Mouse (Mus musculus) embryonic facial prominence, embryonic 11.5 days (tissue): Measurements from ENCODE around the gene Eif4b. TPM values are rescaled to one million over a fixed set of nuclear protein-coding genes. Genes with fewer than 3 reads are reported as not detected.

Experiments used
- ATAC-seq: fragments of 200-750 bp; cut with Nextera tagmentation; replicated peaks from 2 replicates; pipeline ENCODE4 v1.8.0; 2017; ENCODE audit warnings: low read depth; ENCODE audit not compliant: insufficient number of reproducible peaks, low FRiP score, low TSS enrichment
- DNase-seq: peaks from one replicate; pipeline ENCODE4 v3.0.0-alpha.2; 2015; ENCODE audit warnings: low spot score
- H3K27ac ChIP-seq: fragments of 300-500 bp; sonication (generic); replicated peaks from 2 replicates; pipeline ENCODE4 v1.5.1; 2014; ENCODE audit warnings: mild to moderate bottlenecking, low read depth, low read length, control low read depth
- H3K27me3 ChIP-seq: fragments of 300-500 bp; sonication (generic); 2 replicates; pipeline ENCODE4 v1.6.1; 2014; ENCODE audit warnings: mild to moderate bottlenecking, low read length, moderate library complexity, mixed read lengths; ENCODE audit not compliant: control insufficient read depth, insufficient read depth
- H3K36me3 ChIP-seq: fragments of 300-500 bp; sonication (generic); replicated peaks from 2 replicates; pipeline ENCODE4 v1.6.1; 2014; ENCODE audit warnings: low read depth, mild to moderate bottlenecking, low read length, moderate library complexity, mixed read lengths; ENCODE audit not compliant: control insufficient read depth, insufficient read depth
- H3K4me1 ChIP-seq: fragments of 300-500 bp; sonication (generic); 2 replicates; pipeline ENCODE4 v1.6.1; 2014; ENCODE audit warnings: low read length, mixed read lengths; ENCODE audit not compliant: control insufficient read depth, insufficient read depth
- H3K4me2 ChIP-seq: fragments of 300-500 bp; sonication (generic); 2 replicates; pipeline ENCODE4 v1.6.1; 2014; ENCODE audit warnings: low read depth, mild to moderate bottlenecking, control low read depth, low read length, moderate library complexity
- H3K4me3 ChIP-seq: fragments of 300-500 bp; sonication (generic); 2 replicates; pipeline ENCODE4 v1.5.1; 2014; ENCODE audit warnings: low read depth, low read length, control low read depth
- H3K9ac ChIP-seq: fragments of 300-500 bp; sonication (generic); replicated peaks from 2 replicates; pipeline ENCODE4 v1.6.1; 2014; ENCODE audit warnings: mild to moderate bottlenecking, control low read depth, low read length
- H3K9me3 ChIP-seq: fragments of 300-500 bp; sonication (generic); replicated peaks from 2 replicates; pipeline ENCODE4 v1.6.1; 2016; ENCODE audit warnings: mild to moderate bottlenecking, low read length, inconsistent platforms, mixed read lengths; ENCODE audit not compliant: control insufficient read depth
- WGBS: fragments of 180-500 bp; shearing (Covaris S2); extraction: QIAGEN DNeasy Blood & Tissue Kit; methylation state at CpG from one replicate; pipeline ENCODE4 v1.1.7; 2014; 5-methylcytosine and 5-hydroxymethylcytosine counted together
- polyA plus RNA-seq: library from polyadenylated mRNA; unstranded; fragments of >200 nt; fragmentation: Nextera tagmentation; extraction: Ambion mirVana; gene quantifications from 2 replicates; pipeline ENCODE4 v1.2.1, GENCODE M21; 2014

The Eif4b gene
- polyA plus RNA-seq, 1 experiment from 2014 or later, result 130 TPM

DNA sequence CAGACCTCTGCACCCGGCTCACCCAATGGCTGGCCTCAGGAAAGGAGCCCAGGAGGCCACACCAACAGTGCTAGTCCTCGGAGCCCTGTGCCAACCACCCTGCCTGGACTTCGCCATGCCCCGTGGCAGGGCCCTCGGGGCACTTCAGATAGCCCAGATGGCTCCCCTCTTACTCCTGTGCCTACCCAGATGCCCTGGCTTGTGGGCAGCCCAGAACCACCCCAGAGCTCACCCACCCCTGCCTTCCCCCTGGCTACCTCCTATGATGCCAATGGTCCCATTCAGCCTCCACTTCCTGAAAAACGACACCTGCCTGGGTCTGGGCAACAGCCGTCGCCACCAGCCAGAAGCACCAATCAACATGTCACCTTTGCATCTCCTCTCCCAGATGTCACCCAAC is 39.3 kb downstream of the Eif4b start:
- Histone ChIP-seq H3K9me3 (no peaks in the 10 kb centered on the region), H3K4me3 (no peak overlapping the region), H3K9ac (no peak overlapping the region), H3K4me2 (no peak overlapping the region), H3K36me3 (no peaks in the 10 kb centered on the region; the same call in 1 of the 2 replicates), H3K4me1 (no peaks in the 10 kb centered on the region), H3K27ac (no peak overlapping the region), H3K27me3 (no peaks in the 10 kb centered on the region)
- ATAC-seq (no peak), DNase-seq (no peak)
- WGBS, result 81% methylated on average over 8 of the region's 8 CpGs

DNA sequence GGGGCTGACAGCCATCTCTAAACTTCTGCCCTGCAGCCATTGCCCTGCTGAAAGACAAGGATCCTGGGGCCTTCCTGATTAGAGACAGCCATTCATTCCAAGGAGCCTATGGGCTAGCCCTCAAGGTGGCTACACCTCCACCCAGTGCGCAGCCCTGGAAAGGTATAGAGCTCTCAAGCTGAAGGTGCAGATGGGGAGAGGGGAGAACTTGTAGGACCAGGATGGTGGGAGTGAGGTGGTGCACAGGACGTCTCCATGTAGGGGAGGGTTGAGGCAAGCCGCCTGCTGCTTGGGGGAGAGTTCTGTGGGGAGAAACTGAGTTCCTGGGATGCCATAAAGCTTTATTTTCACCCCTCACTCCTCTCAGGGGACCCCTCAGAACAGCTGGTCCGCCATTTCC is 40.1 kb downstream of the Eif4b start:
- H3K36me3 ChIP-seq, result peaks cover 3% of the 10 kb centered on the region
- WGBS, result 83% methylated on average over 4 of the region's 4 CpGs

DNA sequence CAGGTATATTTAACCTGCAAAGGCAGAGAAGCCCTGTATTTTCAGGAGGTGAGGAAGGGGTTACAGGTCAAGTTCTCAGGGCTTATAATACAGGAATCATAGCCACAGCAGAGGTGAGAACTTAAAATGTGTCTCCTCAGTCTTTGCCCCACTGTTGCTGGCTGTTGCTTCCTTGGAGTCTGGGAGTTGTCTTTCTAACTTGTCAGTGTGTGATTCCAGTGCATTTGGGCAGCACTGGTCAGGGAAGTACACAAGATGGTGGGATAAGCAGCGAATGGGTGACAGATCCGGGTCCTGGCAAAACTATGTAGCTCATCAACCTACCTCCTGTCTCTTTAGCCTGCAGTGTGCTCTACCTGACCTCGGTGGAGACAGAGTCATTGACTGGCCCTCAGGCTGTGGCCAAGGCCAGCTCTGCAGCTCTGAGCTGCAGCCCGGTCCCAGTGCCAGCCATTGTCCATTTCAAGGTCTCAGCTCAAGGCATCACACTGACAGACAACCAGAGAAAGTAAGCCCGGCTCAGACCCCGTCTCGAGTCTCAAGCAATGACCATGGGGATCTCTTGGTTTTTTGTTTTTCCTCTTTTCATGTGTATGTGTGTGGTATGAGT is 41.2 kb downstream of the Eif4b start:
- H3K9me3 ChIP-seq, result no peaks in the 10 kb centered on the region
- H3K27me3 ChIP-seq, result no peaks in the 10 kb centered on the region
- no peak overlapping the region for H3K9ac ChIP-seq
- no peaks in the 10 kb centered on the region for H3K4me1 ChIP-seq
- 83% methylated on average over 7 of the region's 7 CpGs for WGBS
- H3K4me2 ChIP-seq, result no peak overlapping the region
- no peak for ATAC-seq
- H3K27ac ChIP-seq, result no peak overlapping the region
- no peak overlapping the region for H3K4me3 ChIP-seq
- DNase-seq, result no peak
- H3K36me3 ChIP-seq, result peaks cover 4% of the 10 kb centered on the region

More for the DNA sequence above, 40.1 kb downstream of the Eif4b start:
- no peak overlapping the region for H3K4me2 ChIP-seq
- ATAC-seq, result no peak
- no peak for DNase-seq
- H3K4me1 ChIP-seq, result no peaks in the 10 kb centered on the region
- no peak overlapping the region for H3K4me3 ChIP-seq
- no peak overlapping the region for H3K9ac ChIP-seq
- no peaks in the 10 kb centered on the region for H3K9me3 ChIP-seq
- H3K27me3 ChIP-seq, result no peaks in the 10 kb centered on the region
- H3K27ac ChIP-seq, result no peak overlapping the region

DNA sequence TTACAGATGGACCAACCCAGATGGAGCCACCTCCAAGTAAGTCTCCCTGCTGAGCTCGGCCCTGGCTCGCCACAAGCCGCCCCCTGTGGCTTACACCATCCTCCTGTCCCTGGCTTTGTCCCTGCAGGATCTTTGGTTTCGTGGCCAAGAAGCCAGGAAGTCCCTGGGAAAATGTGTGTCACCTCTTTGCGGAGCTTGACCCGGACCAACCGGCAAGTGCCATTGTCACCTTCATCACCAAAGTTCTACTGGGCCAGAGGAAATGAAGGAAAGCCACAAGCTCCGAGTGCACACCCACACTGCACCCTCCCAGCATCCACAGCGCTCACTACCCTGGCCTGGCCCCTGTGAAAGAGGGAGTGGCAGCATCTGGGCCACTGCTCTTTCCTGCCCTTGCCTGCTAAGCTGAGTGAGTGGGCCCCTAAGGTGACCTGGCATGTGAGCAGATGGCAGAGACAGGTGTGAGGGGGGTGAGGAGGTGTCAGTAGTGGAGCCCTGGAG is 42.2 kb downstream of the Eif4b start:
- Histone ChIP-seq H3K4me2 (no peak overlapping the region), H3K27ac (no peak overlapping the region), H3K9ac (no peak overlapping the region), H3K4me3 (no peak overlapping the region), H3K27me3 (no peaks in the 10 kb centered on the region), H3K36me3 (peaks cover 4% of the 10 kb centered on the region), H3K9me3 (no peaks in the 10 kb centered on the region), H3K4me1 (no peaks in the 10 kb centered on the region)
- DNase-seq, result no peak
- WGBS, result 75% methylated on average over 9 of the region's 9 CpGs
- ATAC-seq, result no peak

DNA sequence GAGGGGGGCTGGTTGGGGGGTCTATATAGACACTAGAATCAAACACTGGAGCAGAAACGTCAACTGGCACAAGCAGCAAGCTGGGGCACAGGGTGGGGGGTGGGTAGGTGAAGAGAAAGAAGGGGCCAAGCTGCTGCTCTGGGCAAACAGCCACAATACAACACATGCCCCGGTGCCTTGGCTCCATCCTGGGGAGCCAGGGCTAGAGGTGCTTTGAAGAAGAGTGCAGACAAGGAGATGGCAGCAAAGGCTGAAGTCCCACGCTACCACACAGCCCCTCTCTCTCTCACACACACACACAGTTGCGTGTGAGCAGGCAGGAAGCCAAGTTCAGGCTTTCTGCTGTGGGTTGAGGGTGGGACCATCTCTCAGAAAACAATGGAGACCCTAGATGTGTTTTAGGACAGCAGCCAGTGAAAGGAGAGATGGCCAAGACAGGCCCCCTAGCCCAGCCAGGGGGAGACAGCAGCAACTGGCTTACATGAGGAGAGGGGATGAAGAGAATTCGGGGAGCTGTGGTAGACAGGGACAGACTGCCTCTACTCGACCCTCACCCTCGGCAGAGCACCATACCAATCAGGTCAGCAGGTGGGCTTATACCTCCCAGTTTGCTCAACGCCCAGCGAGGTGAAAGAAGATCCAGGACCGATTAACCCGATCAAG is 43.3 kb downstream of the Eif4b start:
- Histone ChIP-seq H3K36me3 (peaks cover 4% of the 10 kb centered on the region), H3K9me3 (no peaks in the 10 kb centered on the region), H3K4me1 (no peaks in the 10 kb centered on the region), H3K4me2 (no peak overlapping the region), H3K27me3 (no peaks in the 10 kb centered on the region), H3K4me3 (no peak overlapping the region), H3K9ac (no peak overlapping the region), H3K27ac (no peak overlapping the region)
- no peak for DNase-seq
- 72% methylated on average over 11 of the region's 11 CpGs for WGBS
- no peak for ATAC-seq

DNA sequence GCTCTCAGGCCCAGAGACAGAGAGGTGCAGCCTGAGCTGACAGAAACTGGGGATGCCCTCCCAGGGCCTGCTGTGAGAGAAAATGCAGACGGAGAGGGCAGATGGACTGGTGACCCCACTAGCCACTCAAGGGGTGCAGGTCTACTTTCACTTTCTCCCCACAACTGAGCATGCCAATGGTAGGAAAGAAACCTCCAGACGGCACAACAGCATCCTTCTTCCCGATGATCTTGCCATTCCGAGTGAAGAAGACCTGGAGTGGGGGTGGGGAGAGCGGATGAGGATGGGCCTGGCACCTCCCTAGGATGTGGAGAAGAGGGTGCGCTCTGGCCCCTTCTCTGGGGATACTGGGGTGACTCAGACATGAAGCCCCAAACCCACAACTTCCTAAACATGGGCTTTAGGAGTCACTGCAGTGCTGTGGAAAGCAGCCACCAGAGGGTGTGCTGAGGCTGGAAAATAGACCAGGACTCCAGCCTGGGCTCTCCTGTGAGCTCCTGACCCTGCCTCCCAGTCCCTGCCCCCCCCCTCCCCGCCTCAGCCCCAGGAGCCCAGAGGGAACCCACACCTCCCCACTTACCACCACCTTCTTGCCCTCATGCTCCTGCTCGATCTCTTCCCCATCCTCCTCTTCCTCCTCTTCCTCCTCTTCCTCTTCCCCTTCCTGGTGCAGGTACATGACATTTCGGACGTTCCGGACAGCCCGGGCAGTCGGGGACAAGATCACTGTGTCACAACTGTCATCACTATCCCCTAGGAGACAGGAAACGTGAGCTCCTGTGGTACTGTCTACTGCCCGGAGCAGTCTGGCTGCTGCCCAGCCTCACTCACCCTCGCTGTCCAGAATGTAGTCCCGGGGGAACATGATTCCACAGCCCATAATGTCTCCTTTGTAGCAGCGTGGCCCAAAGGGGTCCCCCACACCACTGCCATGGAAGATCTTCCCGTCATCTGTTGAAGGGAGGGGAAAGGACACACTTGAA is 44.2 kb downstream of the Eif4b start:
- no peaks in the 10 kb centered on the region for H3K4me1 ChIP-seq
- H3K27ac ChIP-seq, result no peak overlapping the region
- no peaks in the 10 kb centered on the region for H3K27me3 ChIP-seq
- DNase-seq (peak; percentile 38), ATAC-seq (no peak)
- H3K4me3 ChIP-seq, result no peak overlapping the region
- H3K36me3 ChIP-seq, result peaks cover 4% of the 10 kb centered on the region
- H3K9me3 ChIP-seq, result no peaks in the 10 kb centered on the region
- H3K4me2 ChIP-seq, result no peak overlapping the region
- 55% methylated on average over 19 of the region's 19 CpGs for WGBS
- H3K9ac ChIP-seq, result no peak overlapping the region; the same call in 1 of the 2 replicates

DNA sequence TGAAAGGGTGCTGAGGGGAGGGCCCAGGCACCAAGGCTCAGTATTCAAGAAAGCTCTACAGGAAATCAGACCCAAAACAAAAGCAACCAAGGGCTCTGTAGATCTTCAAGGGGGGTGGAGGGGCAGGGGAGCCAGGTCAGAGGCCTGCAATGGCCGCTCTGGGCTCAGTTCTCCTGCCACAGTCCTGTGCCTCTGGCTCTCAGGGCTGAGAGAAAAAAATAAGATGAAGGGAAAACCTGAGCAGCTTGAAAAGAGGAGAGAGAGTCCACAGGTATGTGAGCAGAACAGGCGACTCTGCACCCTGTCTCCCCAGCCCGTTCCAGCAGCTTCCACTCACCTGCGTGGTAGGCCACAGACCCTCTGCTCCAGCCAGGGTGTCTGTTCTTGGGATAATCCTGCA is 45.0 kb downstream of the Eif4b start:
- Histone ChIP-seq H3K4me3 (no peak overlapping the region), H3K27ac (no peak overlapping the region), H3K36me3 (peaks cover 4% of the 10 kb centered on the region), H3K27me3 (no peaks in the 10 kb centered on the region), H3K4me1 (no peaks in the 10 kb centered on the region), H3K9me3 (no peaks in the 10 kb centered on the region), H3K4me2 (no peak overlapping the region), H3K9ac (no peak overlapping the region; the same call in 1 of the 2 replicates)
- no peak for DNase-seq
- ATAC-seq, result no peak
- WGBS, result 78% methylated on average over 4 of the region's 4 CpGs
